Mouse (Mus musculus) macrophage (primary cell): ENCODE data around the gene Gm10563. TPM values are rescaled to one million over a fixed set of nuclear protein-coding genes. Genes with fewer than 3 reads are reported as not detected.
"Not testable (repeated sequence)": the region's sequence is repeated elsewhere in the genome, so short reads cannot be mapped to it uniquely, and the experiment has no call there.

ENCODE experiments used
- H3K27ac ChIP-seq: fragments of 350-480 bp; formaldehyde crosslinking; 2 replicates; pipeline ENCODE4 v1.9.0; 2021
- H3K36me3 ChIP-seq: fragments of 350-480 bp; formaldehyde crosslinking; 2 replicates; pipeline ENCODE4 v1.9.0; 2021; ENCODE audit errors: inconsistent target
- H3K4me3 ChIP-seq: fragments of 350-480 bp; formaldehyde crosslinking; 2 replicates; pipeline ENCODE4 v1.9.0; 2021; ENCODE audit errors: inconsistent target
- H3K79me2 ChIP-seq: fragments of 350-480 bp; formaldehyde crosslinking; 2 replicates; pipeline ENCODE4 v1.9.0; 2021; ENCODE audit errors: inconsistent target
- WGBS: methylation state at CpG from one replicate; pipeline ENCODE4 v1.1.7; 2026; ENCODE audit warnings: inconsistent platforms; ENCODE audit not compliant: missing documents; 5-methylcytosine and 5-hydroxymethylcytosine counted together
- polyA plus RNA-seq: library from polyadenylated mRNA; stranded (reverse); fragments of 250-400 nt; gene quantifications from 3 replicates; pipeline ENCODE4 v1.2.4, GENCODE M21; 2018; ENCODE audit warnings: inconsistent platforms

Gm10563 gene
- polyA plus RNA-seq, 1 experiment from 2014 or later = not detected

GRCm38 (mm10) chr4:155570315-155570714 lies 74.9 kb downstream of the Gm10563 start:
- not testable (repeated sequence) for H3K27ac ChIP-seq, H3K36me3 ChIP-seq, H3K4me3 ChIP-seq
- 93% methylated on average over 3 of the region's 11 CpGs for WGBS
- H3K79me2 ChIP-seq = peaks cover 100% of the 10 kb centered on the region

- no peaks in the 10 kb centered on the region for H3K36me3 ChIP-seq
- H3K79me2 ChIP-seq = peaks cover 100% of the 10 kb centered on the region
- no peak overlapping the region for H3K4me3 ChIP-seq
- H3K27ac ChIP-seq = no peak overlapping the region
- WGBS = 95% methylated on average over 6 of the region's 6 CpGs
These were observed 75.4 kb downstream of the Gm10563 start for GRCm38 (mm10) chr4:155569818-155570217.

- 91% methylated on average over 7 of the region's 7 CpGs for WGBS
- peaks cover 99% of the 10 kb centered on the region for H3K79me2 ChIP-seq
These were observed 76.4 kb downstream of the Gm10563 start for GRCm38 (mm10) chr4:155568632-155569370.

GRCm38 (mm10) chr4:155568170-155568569 lies 77.0 kb downstream of the Gm10563 start:
- no peak overlapping the region for H3K27ac ChIP-seq
- 0% methylated on average over 2 of the region's 2 CpGs for WGBS

More at GRCm38 (mm10) chr4:155568632-155569370, 76.4 kb downstream of the Gm10563 start:
- H3K27ac ChIP-seq = no peak overlapping the region
- H3K4me3 ChIP-seq = no peak overlapping the region
- H3K36me3 ChIP-seq = no peaks in the 10 kb centered on the region

GRCm38 (mm10) chr4:155566555-155566954 lies 78.7 kb downstream of the Gm10563 start:
- Histone ChIP-seq H3K79me2 (peaks cover 77% of the 10 kb centered on the region), H3K4me3 (no peak overlapping the region), H3K36me3 (no peaks in the 10 kb centered on the region), H3K27ac (no peak overlapping the region)
- 94% methylated on average over 8 of the region's 8 CpGs for WGBS

More at GRCm38 (mm10) chr4:155568170-155568569, 77.0 kb downstream of the Gm10563 start:
- Histone ChIP-seq H3K4me3 (no peak overlapping the region), H3K36me3 (no peaks in the 10 kb centered on the region), H3K79me2 (peaks cover 93% of the 10 kb centered on the region)

Other genes with a start within 250 kb of the Gm10563 start
- 0.10 to 0.20 TPM in 2 of 3 replicates, not detected in the other for gene Gabrd, start 247.3 kb downstream of the Gm10563 start, polyA plus RNA-seq
- gene Cfap74, start 236.2 kb downstream of the Gm10563 start, polyA plus RNA-seq = 0.14 to 0.26 TPM in 2 of 3 replicates, not detected in the other
- gene Tmem52, start 176.3 kb downstream of the Gm10563 start, polyA plus RNA-seq = not detected in 3 replicates
- gene Gnb1, start 154.0 kb downstream of the Gm10563 start, polyA plus RNA-seq = 216 to 287 TPM (median 286 TPM) in 3 replicates
- 75.4 to 129 TPM (median 88.2 TPM) in 3 replicates for gene Nadk, start 83.0 kb downstream of the Gm10563 start, polyA plus RNA-seq
- 4.6 to 4.9 TPM (median 4.8 TPM) in 3 replicates for gene Slc35e2, start 44.0 kb downstream of the Gm10563 start, polyA plus RNA-seq
- gene Cdk11b, start 20.6 kb downstream of the Gm10563 start, polyA plus RNA-seq = 67.8 to 153 TPM (median 75.9 TPM) in 3 replicates
- gene Mmp23, start 8.0 kb upstream of the Gm10563 start, polyA plus RNA-seq = not detected in 3 replicates
- 9.5 to 29.7 TPM (median 12.3 TPM) in 3 replicates for gene Mib2, start 23.8 kb upstream of the Gm10563 start, polyA plus RNA-seq
- 1.1 to 1.9 TPM (median 1.4 TPM) in 3 replicates for gene Fndc10, start 48.9 kb upstream of the Gm10563 start, polyA plus RNA-seq
- 125 to 264 TPM (median 166 TPM) in 3 replicates for gene Ssu72, start 59.4 kb upstream of the Gm10563 start, polyA plus RNA-seq
- gene Tmem240, start 89.4 kb upstream of the Gm10563 start, polyA plus RNA-seq = 0.10 to 1.0 TPM (median 0.32 TPM) in 3 replicates
- 11.3 to 32.7 TPM (median 12.1 TPM) in 3 replicates for gene Atad3a, start 115.7 kb upstream of the Gm10563 start, polyA plus RNA-seq
- 0.09 to 0.10 TPM in 2 of 3 replicates, not detected in the other for gene Vwa1, start 129.3 kb upstream of the Gm10563 start, polyA plus RNA-seq
- gene Tmem88b, start 140.5 kb upstream of the Gm10563 start, polyA plus RNA-seq = not detected in 3 replicates
- gene Ankrd65, start 145.0 kb upstream of the Gm10563 start, polyA plus RNA-seq = not detected in 3 replicates
- gene Mrpl20, start 157.5 kb upstream of the Gm10563 start, polyA plus RNA-seq = 60.1 to 101 TPM (median 65.9 TPM) in 3 replicates
- gene Ccnl2, start 167.1 kb upstream of the Gm10563 start, polyA plus RNA-seq = 21.9 to 54.1 TPM (median 31.3 TPM) in 3 replicates
- gene Aurkaip1, start 185.9 kb upstream of the Gm10563 start, polyA plus RNA-seq = 66.8 to 92.5 TPM (median 68.1 TPM) in 3 replicates
- 0.19 to 1.1 TPM (median 0.32 TPM) in 3 replicates for gene Mxra8, start 194.3 kb upstream of the Gm10563 start, polyA plus RNA-seq
- gene Dvl1, start 202.0 kb upstream of the Gm10563 start, polyA plus RNA-seq = 6.2 to 13.8 TPM (median 12.2 TPM) in 3 replicates
- 0.04 to 0.11 TPM in 2 of 3 replicates, not detected in the other for gene Tas1r3, start 218.0 kb upstream of the Gm10563 start, polyA plus RNA-seq
- gene Cptp, start 224.0 kb upstream of the Gm10563 start, polyA plus RNA-seq = 6.6 to 11.4 TPM (median 8.7 TPM) in 3 replicates
- gene Ints11, start 224.1 kb upstream of the Gm10563 start, polyA plus RNA-seq = 11.2 to 22.1 TPM (median 18.6 TPM) in 3 replicates
- 12.4 to 21.3 TPM (median 17.4 TPM) in 3 replicates for gene Pusl1, start 246.4 kb upstream of the Gm10563 start, polyA plus RNA-seq
- gene Acap3, start 246.4 kb upstream of the Gm10563 start, polyA plus RNA-seq = 8.2 to 8.7 TPM (median 8.3 TPM) in 3 replicates